Mouse (Mus musculus): ENCODE measurements around the gene Akt1.

DNA sequence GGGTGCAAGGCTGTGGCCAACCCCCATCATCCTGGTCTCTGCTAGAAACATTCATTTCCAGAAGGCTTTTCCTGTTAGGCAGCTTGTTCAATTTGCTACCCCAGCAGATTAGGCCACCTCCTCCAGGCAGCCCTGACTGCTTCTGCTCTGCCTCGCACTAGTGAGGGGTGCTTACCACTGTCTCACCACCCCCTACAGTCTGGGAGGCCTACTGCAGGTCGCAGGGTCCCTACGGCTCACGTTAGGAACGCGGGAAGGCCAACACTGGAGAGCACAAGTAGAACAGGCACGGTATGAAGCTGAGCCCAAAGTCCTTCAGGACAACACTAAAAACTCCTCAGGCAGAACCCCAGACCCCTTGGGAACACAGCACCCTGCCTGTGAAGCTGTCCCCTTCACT lies 2.8 kb downstream of the Akt1 start:
- TF ChIP-seq CTCF (IDR thresholded peaks at IDR 0.05), result peak; percentile 39
- no peak for TF ChIP-seq EP300 (IDR thresholded peaks at IDR 0.05; ENCODE audit: insufficient read depth, low read depth, low read length)
- no peak for TF ChIP-seq POLR2A (IDR thresholded peaks at IDR 0.05; ENCODE audit: insufficient read depth, low read depth, low read length)
